Mouse (Mus musculus): ENCODE measurements around the gene Nosip.
"Not testable (repeated sequence)": the region's sequence is repeated elsewhere in the genome, so short reads cannot be mapped to it uniquely, and the experiment has no call there.

Nosip gene

DNA sequence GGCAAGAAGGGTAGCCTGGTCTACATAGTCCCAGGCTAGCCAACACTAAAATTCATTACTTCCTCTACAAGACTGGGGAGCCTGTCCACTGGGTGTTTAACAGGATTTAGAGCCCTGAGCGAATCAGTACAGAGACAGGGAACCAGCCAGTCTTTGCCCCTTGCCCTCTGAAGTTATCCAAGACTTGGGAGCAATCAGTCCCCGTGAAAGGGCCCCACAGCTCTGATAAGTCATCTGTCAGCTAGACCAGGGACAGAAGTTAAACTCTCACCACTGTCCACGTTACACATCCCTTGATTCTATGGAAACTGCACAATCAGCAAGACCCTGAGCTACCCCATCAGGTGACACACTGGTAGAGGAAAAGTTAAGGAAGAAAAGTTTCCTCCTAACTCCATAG, 50.3 kb downstream of the Nosip start:
- DNase-seq (ENCODE audit: low spot score in 2 of 2): no peak

DNA sequence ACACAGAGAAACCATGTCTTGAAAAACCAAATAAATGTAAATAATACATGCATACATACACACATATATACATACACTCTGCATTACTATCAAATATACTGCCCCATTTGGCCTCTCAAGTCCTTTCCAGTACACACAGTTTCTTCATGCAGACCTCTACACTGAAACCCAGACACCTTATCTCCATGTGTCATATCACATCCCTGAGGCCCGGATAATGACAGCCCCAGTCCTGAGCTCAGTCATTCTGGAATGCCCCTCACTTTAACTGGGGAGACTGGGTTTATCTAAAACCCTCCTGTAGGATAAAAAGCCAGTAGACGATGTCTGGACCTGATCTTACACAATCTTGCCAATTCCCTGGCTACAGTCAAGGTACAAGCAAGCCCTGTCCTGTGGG, 51.2 kb downstream of the Nosip start:
- no peak for DNase-seq (ENCODE audit: low spot score in 2 of 2)

DNA sequence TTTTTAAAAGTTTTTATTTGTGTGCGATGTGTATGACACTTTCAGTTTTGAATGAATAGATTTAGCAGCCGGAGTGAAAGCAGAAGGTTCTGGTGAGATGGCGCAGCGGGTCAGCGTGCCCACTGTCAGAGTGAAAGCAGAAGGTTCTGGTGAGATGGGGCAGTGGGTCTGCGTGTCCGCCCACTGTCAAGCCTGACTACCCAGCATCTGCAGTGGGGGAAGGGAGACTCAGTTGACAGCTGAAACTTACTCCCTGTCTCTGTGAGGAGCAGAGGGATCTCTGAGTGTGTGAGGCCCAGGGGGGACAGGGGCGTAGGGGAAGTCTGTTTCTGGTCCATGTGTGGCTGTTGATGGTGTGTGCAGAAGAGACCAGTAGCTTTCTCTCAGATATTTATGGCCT, 55.3 kb downstream of the Nosip start:
- DNase-seq (ENCODE audit: low spot score in 2 of 2): no peak

DNA sequence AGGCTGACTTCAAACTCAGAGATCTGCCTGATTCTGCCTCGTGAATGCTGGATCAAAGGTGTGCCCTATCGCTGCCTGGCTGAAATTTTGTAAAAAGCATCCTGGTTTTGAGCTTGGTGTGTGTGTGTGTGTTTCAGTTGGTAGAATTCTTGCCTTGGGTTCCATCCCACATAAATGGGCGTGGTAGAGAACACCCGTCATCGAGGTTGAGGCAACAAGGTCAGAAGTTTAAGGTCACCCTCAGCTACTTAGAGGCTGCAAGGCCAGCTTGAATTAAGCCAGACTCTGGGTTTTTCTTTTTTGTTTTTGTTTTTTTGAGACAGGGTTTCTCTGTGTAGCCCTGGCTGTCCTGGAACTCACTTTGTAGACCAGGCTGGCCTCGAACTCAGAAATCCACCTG, 56.1 kb downstream of the Nosip start:
- no peak for DNase-seq (ENCODE audit: low spot score in 2 of 2)

DNA sequence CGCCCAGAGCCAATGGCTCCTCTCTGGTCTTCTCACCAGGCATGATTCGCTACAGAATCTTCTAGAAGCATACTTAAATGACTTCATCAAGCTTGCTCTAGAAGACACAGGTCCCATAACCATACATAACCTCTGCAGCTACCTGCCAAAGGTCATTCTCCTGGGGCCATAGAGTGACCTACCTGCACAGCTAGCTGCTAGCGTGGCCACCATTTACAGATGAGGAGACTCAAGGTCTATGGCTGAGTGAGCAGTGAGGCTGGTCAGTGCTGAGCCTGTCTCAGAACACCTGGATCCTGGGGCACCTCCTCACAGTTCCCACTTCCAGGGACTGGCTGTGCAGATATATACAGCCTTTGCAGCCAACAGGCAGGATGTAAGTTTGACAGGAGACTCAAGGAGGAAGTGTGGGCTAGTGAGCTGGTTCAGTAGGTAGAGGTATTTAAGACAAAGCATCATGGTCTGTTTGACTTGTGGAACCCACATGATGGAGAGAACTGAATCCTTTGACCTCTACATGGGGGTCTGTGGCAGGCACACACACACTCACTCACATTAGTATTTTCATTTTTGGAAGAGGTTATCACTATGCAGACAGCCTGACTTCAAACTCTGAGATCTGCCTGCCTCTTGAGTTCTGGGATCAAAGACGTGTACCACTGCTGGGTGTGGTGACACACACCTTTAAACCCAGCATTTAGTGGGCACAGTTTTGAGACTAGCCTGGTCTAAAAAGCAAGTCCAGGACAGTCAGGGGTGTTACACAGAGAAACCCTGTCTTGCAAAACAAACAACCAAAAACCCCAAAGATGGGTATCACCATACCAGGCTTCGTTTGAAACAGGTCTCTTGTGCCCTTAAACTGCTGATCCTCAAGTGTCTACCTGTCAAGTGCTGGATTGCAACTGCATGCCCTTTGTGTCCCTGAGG, 57.8 kb downstream of the Nosip start:
- no peak for DNase-seq (ENCODE audit: low spot score in 2 of 2)

DNA sequence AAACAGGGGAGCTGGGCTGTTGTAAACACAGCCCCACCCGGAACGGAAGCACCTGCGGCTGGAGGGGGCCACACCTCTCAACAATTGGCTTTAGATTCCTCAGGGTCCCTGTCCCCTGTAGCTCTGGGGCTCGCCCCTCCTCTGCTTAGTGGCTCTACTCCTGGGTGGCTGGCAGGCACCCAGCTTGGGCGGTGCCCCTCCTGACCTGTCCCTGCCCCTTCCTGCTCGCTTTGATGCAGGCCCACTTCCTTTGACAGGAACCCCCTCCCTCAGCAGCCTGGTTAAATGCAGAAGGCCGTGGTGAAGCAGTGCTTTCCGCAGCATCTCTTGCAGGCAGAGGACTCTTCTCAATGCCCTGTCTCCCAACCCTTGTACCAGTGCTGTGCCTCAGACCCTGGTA, 59.2 kb downstream of the Nosip start:
- DNase-seq (ENCODE audit: low spot score in 2 of 2): peak; percentile 75 to 82

DNA sequence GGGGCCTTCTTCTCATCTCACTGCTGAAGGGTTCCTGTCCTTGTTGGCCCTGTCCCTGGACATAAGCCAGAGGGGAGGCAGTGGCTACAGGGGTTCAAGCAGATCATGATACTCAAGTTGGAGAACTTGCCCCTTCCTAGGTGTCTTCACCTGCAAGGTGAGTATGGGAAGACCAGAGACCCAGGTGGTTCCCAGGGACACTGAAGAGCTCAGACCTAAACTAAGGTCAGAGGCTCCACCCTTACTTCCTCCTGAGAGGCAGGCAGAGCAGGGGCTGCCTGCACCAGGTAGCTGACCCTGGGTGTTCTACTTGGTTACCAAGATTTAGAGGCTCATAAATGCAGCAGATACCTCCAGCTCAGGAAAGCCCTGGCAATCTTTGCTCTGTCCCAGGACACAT, 59.7 kb downstream of the Nosip start:
- no peak for DNase-seq (ENCODE audit: low spot score in 2 of 2)

DNA sequence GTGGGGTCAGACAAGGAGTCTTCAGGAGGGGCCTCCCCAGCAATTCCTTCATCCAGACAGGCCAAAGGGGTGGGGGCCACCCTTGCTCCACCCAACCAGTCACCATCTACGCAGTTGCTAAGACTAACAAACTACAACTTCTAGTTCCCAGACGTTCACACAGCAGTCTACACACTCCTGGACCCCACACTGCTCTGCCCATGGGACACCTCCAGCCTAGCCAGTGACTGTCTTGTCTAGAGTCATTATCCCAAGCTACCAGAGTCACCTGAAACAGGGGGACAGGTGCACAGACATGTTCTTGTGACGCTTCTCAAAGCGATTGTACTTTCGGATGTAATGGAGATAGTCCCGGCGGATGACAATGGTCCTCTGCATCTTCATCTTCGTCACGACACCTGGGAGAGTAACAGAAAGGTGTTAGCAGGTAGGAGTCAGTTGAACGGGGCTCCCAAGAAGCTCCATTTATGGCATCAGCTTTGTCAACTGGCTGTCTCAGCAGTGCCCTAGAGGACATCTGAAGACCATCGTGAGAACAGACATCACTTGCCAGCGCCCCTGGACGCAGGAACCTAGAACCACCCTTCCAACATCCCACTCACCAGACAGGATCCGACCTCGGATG, 60.4 kb downstream of the Nosip start:
- DNase-seq (ENCODE audit: low spot score in 2 of 2): peak in 1 of 2 experiments; percentile 4

DNA sequence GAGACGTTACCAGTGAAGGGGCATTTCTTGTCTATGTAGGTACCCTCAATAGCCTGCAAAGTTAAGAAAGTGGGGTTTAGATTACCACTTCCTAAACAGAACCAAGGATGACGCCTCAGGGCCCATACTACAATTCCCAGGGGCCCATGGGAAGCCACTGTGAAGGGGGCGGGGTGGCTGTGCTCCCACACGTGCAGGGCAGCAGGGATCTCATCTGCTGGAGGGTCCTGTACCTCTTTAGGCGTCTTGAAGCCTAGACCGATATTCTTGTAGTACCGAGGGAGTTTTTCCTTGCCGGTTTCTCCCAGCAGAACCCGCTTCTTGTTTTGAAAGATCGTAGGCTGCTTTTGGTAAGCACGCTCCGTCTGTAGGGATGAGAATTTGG, 60.9 kb downstream of the Nosip start:
- peak in 1 of 2 experiments; percentile 45 for DNase-seq (ENCODE audit: low spot score in 2 of 2)

DNA sequence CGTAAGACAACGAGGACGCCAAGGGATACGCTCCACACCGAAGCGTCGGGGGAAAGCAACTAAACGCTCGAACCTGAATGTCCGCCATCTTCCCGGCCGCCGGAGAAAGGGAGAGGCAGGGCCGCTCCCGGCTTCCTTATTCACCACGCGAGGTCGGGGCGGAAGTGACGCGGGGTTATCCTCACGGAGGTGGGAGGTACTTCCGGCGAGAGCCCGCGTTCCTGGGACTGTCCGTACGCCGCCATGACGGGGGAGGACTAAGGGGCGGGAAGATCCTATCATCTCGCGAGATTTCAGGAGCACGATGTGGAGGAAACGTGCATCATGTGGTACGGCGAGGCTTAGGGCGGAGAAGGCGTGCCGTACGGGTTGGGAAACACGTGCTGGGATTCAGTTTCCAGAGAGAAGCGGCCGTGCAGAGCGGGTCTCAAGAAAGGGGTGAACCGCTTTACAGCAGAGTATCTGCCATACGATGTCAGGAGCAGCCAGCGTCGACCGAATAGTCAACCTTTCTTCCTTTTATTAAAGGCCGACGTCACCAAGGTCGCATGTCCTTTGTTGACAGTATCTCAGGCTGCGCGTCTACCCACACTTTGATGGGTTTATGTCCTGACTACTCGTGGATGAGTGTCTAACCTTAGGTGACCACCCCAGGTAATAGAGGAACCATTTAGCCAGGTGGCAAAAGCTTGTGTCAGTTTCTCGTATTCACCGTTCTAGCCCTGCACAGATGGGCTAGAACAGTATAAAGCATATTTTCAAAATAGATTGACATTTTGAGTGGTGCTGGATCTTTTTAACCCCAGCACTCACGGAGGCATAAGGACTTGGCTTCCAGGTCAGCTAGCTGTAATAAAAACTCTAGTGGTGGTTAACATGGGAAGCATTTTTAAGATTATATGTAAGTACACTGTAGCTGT, 62.3 kb downstream of the Nosip start, which contains the start of gene Rps11:
TSS of gene Rps11 (minus strand) at position 216 of the 920 bp plus-strand sequence.
- DNase-seq (ENCODE audit: low spot score in 2 of 2): peak; percentile 98 to 99

DNA sequence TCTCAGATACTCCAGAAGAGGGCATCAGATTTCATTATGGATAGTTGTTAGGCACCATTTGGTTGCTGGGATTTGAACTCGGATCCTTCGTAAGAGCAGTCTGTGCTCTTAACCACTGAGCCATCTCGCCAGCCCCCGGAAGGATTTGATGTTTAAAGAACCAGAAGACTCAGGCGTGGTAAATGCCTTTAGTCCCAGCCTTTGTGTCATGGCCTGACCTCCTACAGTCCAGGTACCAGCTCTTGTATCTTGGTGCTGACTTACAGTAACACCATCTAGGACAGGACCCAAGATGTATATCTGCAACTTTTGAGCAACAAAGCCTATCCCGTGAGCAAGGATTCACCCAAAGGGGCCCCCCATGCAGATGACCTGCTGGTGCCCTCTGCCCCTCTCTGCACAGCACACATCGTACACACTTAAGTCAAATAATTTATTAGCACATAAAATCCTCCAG, 62.9 kb downstream of the Nosip start:
- DNase-seq (ENCODE audit: low spot score in 2 of 2): no peak

DNA sequence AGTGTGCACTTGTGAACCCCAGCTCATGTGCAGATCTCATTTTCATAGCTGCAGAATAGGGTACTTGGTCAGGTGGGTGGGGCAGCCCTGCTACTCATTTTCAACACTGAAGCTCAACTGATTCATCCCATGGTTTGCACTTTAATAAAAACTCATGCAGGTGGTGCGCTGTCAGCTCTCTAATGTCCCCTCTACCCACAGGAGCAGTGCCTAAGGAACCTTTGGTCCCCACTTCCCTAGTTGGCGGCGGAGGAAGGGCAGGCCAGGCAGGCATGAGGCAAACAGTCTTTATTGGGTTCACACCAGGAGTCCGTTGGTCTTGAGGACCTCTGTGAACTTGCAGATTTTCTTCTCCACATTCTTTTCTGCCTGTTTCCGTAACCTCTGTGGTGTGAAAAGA, 63.4 kb downstream of the Nosip start:
- not testable (repeated sequence) for DNase-seq (ENCODE audit: low spot score in 2 of 2)

DNA sequence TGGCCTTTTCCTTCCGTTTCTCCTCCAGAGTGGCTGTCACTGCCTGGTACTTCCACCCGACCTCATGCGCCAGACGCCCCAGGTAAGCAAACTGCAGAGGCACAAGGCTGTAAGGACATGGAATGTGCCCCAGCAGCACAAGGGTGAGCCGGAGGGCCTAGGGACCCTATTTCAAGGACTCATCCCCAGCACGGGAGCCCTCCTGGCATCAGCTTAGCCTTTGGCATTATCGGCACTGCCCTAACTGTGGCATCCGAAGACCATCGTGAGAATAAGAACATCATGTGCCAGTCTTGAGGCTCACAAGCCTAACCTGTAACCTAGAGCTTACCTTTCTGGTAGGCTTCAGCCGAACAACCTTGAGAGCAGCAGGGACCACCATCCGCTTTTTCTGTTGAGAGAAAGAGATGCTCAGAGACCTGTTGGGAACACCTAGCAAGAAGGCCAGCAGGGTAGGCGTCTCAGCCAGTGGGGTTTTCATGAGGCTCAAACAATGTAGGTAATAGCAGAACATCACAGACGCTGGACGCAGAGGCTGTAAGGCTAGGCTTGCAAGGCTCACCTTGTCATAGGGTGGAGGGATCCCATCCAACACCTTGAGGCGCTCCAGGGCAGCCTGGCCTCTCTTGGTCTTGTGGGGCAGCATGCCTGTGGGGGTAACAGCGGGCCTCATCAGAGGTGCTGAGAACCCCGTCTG, 64.1 kb downstream of the Nosip start:
- no peak for DNase-seq (ENCODE audit: low spot score in 2 of 2)

DNA sequence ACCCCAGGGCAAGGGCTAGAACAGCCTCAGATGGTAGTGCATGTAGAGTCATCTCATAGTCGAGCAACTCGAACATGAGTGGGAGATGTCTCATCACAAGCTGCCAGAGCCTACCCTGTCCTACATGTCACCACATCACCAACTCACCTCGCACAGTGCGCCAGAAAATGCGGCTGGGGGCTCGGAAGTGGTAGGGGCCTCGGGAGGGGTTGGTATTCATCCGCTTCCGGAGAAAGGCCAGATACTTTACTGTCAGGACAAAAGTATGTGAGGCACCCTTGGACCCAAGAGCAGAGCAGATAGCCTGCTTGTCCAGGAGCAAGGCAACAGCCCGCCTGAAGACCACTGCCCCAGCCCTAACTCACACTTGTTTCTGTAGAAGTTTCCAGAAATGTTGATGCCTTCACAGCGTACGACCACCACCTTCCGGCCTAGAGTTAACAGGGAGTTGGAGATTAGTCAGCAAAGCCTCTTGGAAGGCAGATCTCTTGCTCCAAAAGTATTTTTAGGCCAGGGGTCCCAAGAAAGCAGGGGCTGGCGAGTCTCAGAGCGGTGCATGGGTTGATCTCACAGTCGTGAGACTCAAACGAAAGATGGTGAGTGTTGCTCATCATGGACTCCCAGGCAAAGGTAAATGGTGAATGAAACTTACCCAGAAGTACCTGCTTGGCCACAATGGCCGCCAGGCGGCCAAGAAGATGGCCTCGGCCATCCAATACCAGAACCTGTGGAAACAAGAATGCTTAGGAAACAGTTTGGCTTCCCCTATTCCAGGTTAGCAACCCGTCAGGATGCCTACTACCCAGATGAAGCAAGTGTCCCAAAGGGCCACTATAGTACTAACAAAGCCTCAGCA, 64.8 kb downstream of the Nosip start:
- DNase-seq (ENCODE audit: low spot score in 2 of 2): no peak
